Mouse (Mus musculus) megakaryocyte, embryonic 14.5 days (primary cell): Measurements from ENCODE around the gene Ash1l.

Source experiments
- FLI1 ChIP-seq: IDR thresholded peaks from 2 replicates; pipeline ENCODE4 v1.6.1; 2012; ENCODE audit warnings: low read length, inconsistent platforms, mixed read lengths
- GATA1 ChIP-seq: IDR thresholded peaks from 3 replicates; pipeline ENCODE4 v1.6.1; 2012; ENCODE audit warnings: mixed read lengths, low read length, inconsistent platforms, borderline replicate concordance

- TF ChIP-seq GATA1 (no peak), FLI1 (no peak)
Observed at GRCm38 (mm10) chr3:89061696-89062095, 111.3 kb downstream of the Ash1l start.
